16 mouse cellular contexts compared by ENCODE assay signal in genomic region chr1:89089821-89090600, GRCm38 (mm10). TPM values are rescaled to one million over a fixed set of nuclear protein-coding genes. Genes with fewer than 3 reads are reported as not detected.
DNase-seq lines count a peak whose midpoint lies in the region; ATAC-seq and TF ChIP-seq lines count a peak whose summit lies in the region.
"Had no signal": no experiment of that assay in that cellular context is flagged by ENCODE, and none has a peak within 500 bp of the region (broad histone marks: within the 10 kb centered on the region; RNA-seq: fewer than 3 reads in every experiment).

No protein-coding gene starts in this region.

- peaks cover 1% of the 10 kb centered on the region for H3K79me2 ChIP-seq in heart, adult 2 months (replicated peaks; ENCODE audit: control insufficient read depth, insufficient read depth, low read length)

- no peak for ATAC-seq in lung, embryonic 14.5 days (ENCODE audit: insufficient read depth)
- no peak for ATAC-seq in lung, embryonic 16.5 days (ENCODE audit: low read depth)
- ATAC-seq: forebrain, embryonic 13.5 days; midbrain, embryonic 15.5 days; Patski had no signal

- no peak for DNase-seq in heart, adult 2 months
- no peak for DNase-seq in heart, adult 8-10 months (ENCODE audit: low spot score)
- peak; percentile 19 for DNase-seq in lung, embryonic 14.5 days
- no peak for DNase-seq in lung, postnatal 14 days
- DNase-seq in thymus, postnatal 25 days: peak; percentile 39
- DNase-seq in urinary bladder, adult 18-20 months (ENCODE audit: low spot score in 2 of 2): no peak
- no peak for DNase-seq in MN1 (ENCODE audit: low spot score)
- DNase-seq: adrenal gland, adult 8-10 months; cerebellum, adult 11-12 months; gastrocnemius, postnatal 36 days; kidney, postnatal 14 days; liver, embryonic 13.5 days had no signal

- H3K36me3 ChIP-seq in heart, adult 2 months (ENCODE audit: control insufficient read depth, insufficient read depth, low read length): peaks cover 10% of the 10 kb centered on the region
- H3K36me3 ChIP-seq in lung, embryonic 14.5 days (ENCODE audit: insufficient read depth): no peaks in the 10 kb centered on the region
- no peaks in the 10 kb centered on the region for H3K36me3 ChIP-seq in lung, embryonic 16.5 days (ENCODE audit: control insufficient read depth, insufficient read depth, low read length)
- H3K36me3 ChIP-seq: liver, embryonic 13.5 days; midbrain, embryonic 15.5 days had no signal

- H3K4me3 ChIP-seq in heart, adult 2 months: no peak overlapping the region
- no peak overlapping the region for H3K4me3 ChIP-seq in lung, embryonic 14.5 days (ENCODE audit: low read depth, low read length)
- no peak overlapping the region for H3K4me3 ChIP-seq in lung, embryonic 16.5 days (ENCODE audit: low read length)
- H3K4me3 ChIP-seq: forebrain, embryonic 13.5 days; liver, embryonic 13.5 days; midbrain, embryonic 15.5 days had no signal

- no peak for TF ChIP-seq POLR2A in heart, adult 2 months (IDR thresholded peaks at IDR 0.05; ENCODE audit: insufficient read depth, low read depth, low read length)

- no peak overlapping the region for H3K4me2 ChIP-seq in lung, embryonic 14.5 days
- no peak overlapping the region for H3K4me2 ChIP-seq in lung, embryonic 16.5 days (ENCODE audit: low read depth, low read length)
- H3K4me2 ChIP-seq: forebrain, embryonic 13.5 days; liver, embryonic 13.5 days; midbrain, embryonic 15.5 days had no signal

- H3K9me3 ChIP-seq in lung, embryonic 14.5 days (ENCODE audit: low read depth, low read length): no peaks in the 10 kb centered on the region
- H3K9me3 ChIP-seq in lung, embryonic 16.5 days (ENCODE audit: control insufficient read depth, low read length): no peaks in the 10 kb centered on the region
- H3K9me3 ChIP-seq: forebrain, embryonic 13.5 days; liver, embryonic 13.5 days; midbrain, embryonic 15.5 days had no signal

- intact Hi-C loops in heart, adult 2 months (cut with DNase I): no loop called here

- no peak overlapping the region for H3K9ac ChIP-seq in heart, adult 2 months (ENCODE audit: low read depth, low read length)
- no peak overlapping the region for H3K9ac ChIP-seq in lung, embryonic 14.5 days
- no peak overlapping the region for H3K9ac ChIP-seq in lung, embryonic 16.5 days (ENCODE audit: low read length)
- H3K9ac ChIP-seq: forebrain, embryonic 13.5 days; liver, embryonic 13.5 days; midbrain, embryonic 15.5 days had no signal

- WGBS in heart, adult 2 months: 51% methylated on average over 21 of the region's 21 CpGs
- 43% methylated on average over 21 of the region's 21 CpGs for WGBS in lung, embryonic 14.5 days
- 44% methylated on average over 21 of the region's 21 CpGs for whole genome bisulfite sequencing in lung, embryonic 16.5 days

- peak overlapping the region; percentile 9 for H3K27ac ChIP-seq in heart, adult 2 months
- peak overlapping the region; percentile 45; the same call in 1 of the 2 replicates for H3K27ac ChIP-seq in lung, embryonic 14.5 days (ENCODE audit: low read depth)
- peak overlapping the region; percentile 24 for H3K27ac ChIP-seq in lung, embryonic 16.5 days (ENCODE audit: low read length)
- H3K27ac ChIP-seq: forebrain, embryonic 13.5 days; liver, embryonic 13.5 days; midbrain, embryonic 15.5 days had no signal

- H3K27me3 ChIP-seq in heart, adult 2 months (ENCODE audit: control insufficient read depth, insufficient read depth, low read length): no peaks in the 10 kb centered on the region
- H3K27me3 ChIP-seq in lung, embryonic 14.5 days (ENCODE audit: insufficient read depth, low read length): no peaks in the 10 kb centered on the region
- no peaks in the 10 kb centered on the region for H3K27me3 ChIP-seq in lung, embryonic 16.5 days (ENCODE audit: control insufficient read depth, insufficient read depth, low read depth, low read length)
- H3K27me3 ChIP-seq: forebrain, embryonic 13.5 days; liver, embryonic 13.5 days; midbrain, embryonic 15.5 days; Patski had no signal

- no peak for TF ChIP-seq EP300 in heart, adult 2 months (IDR thresholded peaks at IDR 0.05; ENCODE audit: insufficient read depth, low read depth, low read length)

- peaks cover 54% of the 10 kb centered on the region for H3K4me1 ChIP-seq in heart, adult 2 months (ENCODE audit: control insufficient read depth, insufficient read depth, low read length)
- H3K4me1 ChIP-seq in lung, embryonic 14.5 days (ENCODE audit: insufficient read depth): peaks cover 34% of the 10 kb centered on the region
- peaks cover 62% of the 10 kb centered on the region for H3K4me1 ChIP-seq in lung, embryonic 16.5 days (replicated peaks; ENCODE audit: control insufficient read depth, insufficient read depth, low read length)

- no peak for TF ChIP-seq CTCF in heart, adult 2 months (IDR thresholded peaks at IDR 0.05)
- TF ChIP-seq CTCF in lung, embryonic 14.5 days (IDR thresholded peaks at IDR 0.05; ENCODE audit: low read depth): no peak

RNA-seq across cellular contexts. Expression of gene Sh3bp4, which starts 19.8 kb away (rescaled TPM):
- 10 to 100 TPM in 1 of 2 experiments, 1 to 10 TPM in 1; 10.0 to 11.1 TPM for total RNA-seq in heart, adult 2 months (2021)
- 8.6 and 10.2 TPM in 2 replicates for polyA plus RNA-seq in heart, adult 2 months (2012; rRNA removed)
- total RNA-seq in heart, adult 8-10 months (2022): 10 to 100 TPM in 2 of 4 experiments, 1 to 10 TPM in 2; 7.2 to 13.4 (median 9.7) TPM
- 25.5 and 26.2 TPM in 2 replicates for polyA plus RNA-seq in lung, embryonic 14.5 days (2014; fragmentation: Nextera tagmentation; extraction: Ambion mirVana)
- 26.4 and 27.8 TPM in 2 replicates for polyA plus RNA-seq in lung, embryonic 16.5 days (2015; fragmentation: Nextera tagmentation; extraction: Ambion mirVana)

Comparison
In these comparisons a context has a peak if more than half of its experiments do, and no peak if none do; other contexts are left out.
1. DNase-seq: peak in lung, embryonic 14.5 days (single experiment) and thymus, postnatal 25 days (single experiment); none in heart, adult 2 months (0 of 2), heart, adult 8-10 months (single experiment), lung, postnatal 14 days (single experiment), urinary bladder, adult 18-20 months (0 of 2) and MN1 (single experiment).
2. Peak in every context shown above with its lines, with median percentiles within 50 percentile points of each other: H3K27ac ChIP-seq.